7 mouse cellular contexts compared by ENCODE assay signal in genomic region chr9:56997206-56997605, GRCm38 (mm10). TPM values are rescaled to one million over a fixed set of nuclear protein-coding genes. Genes with fewer than 3 reads are reported as not detected.
DNase-seq lines count a peak whose midpoint lies in the region; ATAC-seq lines count a peak whose summit lies in the region.
"Not testable (repeated sequence)": the region's sequence is repeated elsewhere in the genome, so short reads cannot be mapped to it uniquely, and the experiment has no call there.

No protein-coding gene starts in this region.

- not testable (repeated sequence) for H3K9me3 ChIP-seq in embryonic facial prominence, embryonic 10.5 days; hindbrain, embryonic 13.5 days; midbrain, embryonic 14.5 days (ENCODE audit: control insufficient read depth, low read length)

- H3K27me3 ChIP-seq in embryonic facial prominence, embryonic 10.5 days (replicated peaks; ENCODE audit: low read depth, poor library complexity, severe bottlenecking); hindbrain, embryonic 13.5 days; midbrain, embryonic 14.5 days (ENCODE audit: control insufficient read depth, insufficient read depth, low read length): not testable (repeated sequence)

- peak overlapping the region; percentile 76; the same call in 1 of the 2 replicates for H3K4me2 ChIP-seq in hindbrain, embryonic 13.5 days
- peak overlapping the region; percentile 6; the same call in 1 of the 2 replicates for H3K4me2 ChIP-seq in midbrain, embryonic 14.5 days (ENCODE audit: low read length)

- WGBS in embryonic facial prominence, embryonic 10.5 days, result 89% methylated on average over 1 of the region's 1 CpGs
- 85% methylated on average over 1 of the region's 1 CpGs for WGBS in hindbrain, embryonic 13.5 days
- 95% methylated on average over 1 of the region's 1 CpGs for WGBS in midbrain, embryonic 14.5 days

- H3K36me3 ChIP-seq in embryonic facial prominence, embryonic 10.5 days (replicated peaks), result peaks cover 20% of the 10 kb centered on the region
- H3K36me3 ChIP-seq in hindbrain, embryonic 13.5 days; midbrain, embryonic 14.5 days (ENCODE audit: control insufficient read depth, insufficient read depth, low read length): not testable (repeated sequence)

- H3K27ac ChIP-seq in embryonic facial prominence, embryonic 10.5 days (replicated peaks); hindbrain, embryonic 13.5 days; midbrain, embryonic 14.5 days (replicated peaks; ENCODE audit: low read depth, low read length): not testable (repeated sequence)

- H3K4me1 ChIP-seq in embryonic facial prominence, embryonic 10.5 days; midbrain, embryonic 14.5 days (ENCODE audit: control insufficient read depth, insufficient read depth, low read length): not testable (repeated sequence)
- H3K4me1 ChIP-seq in hindbrain, embryonic 13.5 days (replicated peaks), result peaks cover 24% of the 10 kb centered on the region

- peak overlapping the region; percentile 98; the same call in 1 of the 2 replicates for H3K4me3 ChIP-seq in embryonic facial prominence, embryonic 10.5 days
- H3K4me3 ChIP-seq in hindbrain, embryonic 13.5 days; midbrain, embryonic 14.5 days (replicated peaks; ENCODE audit: low read depth, low read length): not testable (repeated sequence)

- DNase-seq in NIH3T3 (ENCODE audit: low read depth), result peak; percentile 14
- peak; percentile 7 for DNase-seq in brain, adult 2 months (ENCODE audit: low read depth, low spot score)
- DNase-seq in embryonic facial prominence, embryonic 10.5 days (ENCODE audit: low spot score); midbrain, embryonic 14.5 days: not testable (repeated sequence)
- peak; percentile 29 for DNase-seq in kidney, postnatal 10 days
- DNase-seq in testis, postnatal 10 days (ENCODE audit: low spot score), result peak; percentile 62

- H3K9ac ChIP-seq in hindbrain, embryonic 13.5 days; midbrain, embryonic 14.5 days (replicated peaks; ENCODE audit: low read length): not testable (repeated sequence)

- ATAC-seq in hindbrain, embryonic 13.5 days (ENCODE audit: low FRiP score); midbrain, embryonic 14.5 days (ENCODE audit: low FRiP score, low TSS enrichment): not testable (repeated sequence)

RNA-seq across cellular contexts. Expression of gene Ptpn9, which starts 2.5 kb away (rescaled TPM):
- polyA plus RNA-seq in embryonic facial prominence, embryonic 10.5 days (2016; fragmentation: Nextera tagmentation; extraction: Ambion mirVana), result 21.6 and 22.1 TPM in 2 replicates
- polyA plus RNA-seq in hindbrain, embryonic 13.5 days (2015; fragmentation: Nextera tagmentation; extraction: Ambion mirVana), result 22.7 and 23.1 TPM in 2 replicates
- polyA plus RNA-seq in midbrain, embryonic 14.5 days (2014; fragmentation: Nextera tagmentation; extraction: Ambion mirVana), result 28.2 and 35.3 TPM in 2 replicates

RNA-seq across cellular contexts. Expression of gene Snupn, which starts 46.5 kb away (rescaled TPM):
- polyA plus RNA-seq in embryonic facial prominence, embryonic 10.5 days (2016; fragmentation: Nextera tagmentation; extraction: Ambion mirVana), result 27.1 and 28.1 TPM in 2 replicates
- polyA plus RNA-seq in hindbrain, embryonic 13.5 days (2015; fragmentation: Nextera tagmentation; extraction: Ambion mirVana), result 28.5 and 31.5 TPM in 2 replicates
- polyA plus RNA-seq in midbrain, embryonic 14.5 days (2014; fragmentation: Nextera tagmentation; extraction: Ambion mirVana), result 22.8 and 24.1 TPM in 2 replicates

RNA-seq across cellular contexts. Expression of gene Imp3, which starts 59.9 kb away (rescaled TPM):
- 66.3 and 69.3 TPM in 2 replicates for polyA plus RNA-seq in embryonic facial prominence, embryonic 10.5 days (2016; fragmentation: Nextera tagmentation; extraction: Ambion mirVana)
- 74.5 and 74.8 TPM in 2 replicates for polyA plus RNA-seq in hindbrain, embryonic 13.5 days (2015; fragmentation: Nextera tagmentation; extraction: Ambion mirVana)
- 69.6 and 84.5 TPM in 2 replicates for polyA plus RNA-seq in midbrain, embryonic 14.5 days (2014; fragmentation: Nextera tagmentation; extraction: Ambion mirVana)
